Mouse (Mus musculus) right cerebral cortex, postnatal 36 days (tissue): ENCODE results near the gene Nkapl.
A peak's percentile ranks its signal among the peaks of the same experiment; 100 is the strongest.
"Not testable (repeated sequence)": the region's sequence is repeated elsewhere in the genome, so short reads cannot be mapped to it uniquely, and the experiment has no call there.

Source experiments
- DNase-seq, 2 experiments: peaks; one replicate each; pipeline ENCODE4 v3.0.0; 2022; ENCODE audit warnings: low spot score in 2 of 2, mixed read lengths in 1 of 2

The Nkapl gene

DNA sequence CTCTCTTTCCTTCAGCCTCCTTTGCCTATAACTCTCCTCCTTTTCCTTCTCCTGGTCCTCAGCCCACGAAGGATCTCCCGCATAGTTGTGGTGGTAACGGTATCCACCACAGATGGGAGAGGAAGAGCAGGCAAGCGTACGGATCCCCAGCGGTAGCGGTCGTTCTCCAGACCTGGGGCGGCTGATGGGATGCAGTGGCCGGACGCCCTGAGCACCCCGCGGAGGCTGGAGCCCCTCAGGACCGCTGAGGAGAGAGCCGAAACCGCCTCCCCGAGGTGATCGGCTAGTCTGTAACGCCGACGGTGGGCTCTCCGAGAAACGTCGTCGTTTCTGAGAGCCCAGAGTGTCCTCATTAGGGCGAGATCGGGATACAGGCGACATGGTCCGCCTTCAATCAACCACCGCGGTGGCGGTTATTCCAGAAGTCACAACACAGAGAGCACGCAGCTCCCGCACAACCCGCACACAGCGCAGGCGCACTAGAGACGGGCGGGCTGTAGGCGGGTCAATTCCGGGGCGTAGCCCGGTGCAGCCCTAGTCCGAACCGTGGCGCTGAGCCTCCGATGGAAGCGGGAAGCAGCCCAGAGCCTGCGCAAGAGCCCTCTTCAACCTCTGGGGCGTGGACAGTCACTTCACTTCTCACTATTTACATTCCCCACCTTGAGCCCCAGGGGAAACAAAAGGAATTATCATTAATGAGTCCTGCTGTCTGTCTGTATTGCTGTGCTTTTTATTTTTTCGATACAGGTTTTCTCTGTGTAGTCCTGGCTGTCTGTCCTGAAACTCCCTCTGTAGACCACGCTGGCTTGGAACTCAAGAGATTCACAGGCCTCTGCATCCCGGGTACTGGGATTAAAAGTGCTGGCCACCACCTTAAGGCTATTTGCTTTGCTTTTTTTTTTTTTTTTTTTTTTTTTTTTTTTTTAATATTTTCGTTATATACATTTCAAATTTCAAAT is at the start of gene Nkapl:
Nkapl (minus strand) TSS at position 449 of the 959 bp plus-strand sequence.
- peak; percentile 65 to 73 for DNase-seq

DNA sequence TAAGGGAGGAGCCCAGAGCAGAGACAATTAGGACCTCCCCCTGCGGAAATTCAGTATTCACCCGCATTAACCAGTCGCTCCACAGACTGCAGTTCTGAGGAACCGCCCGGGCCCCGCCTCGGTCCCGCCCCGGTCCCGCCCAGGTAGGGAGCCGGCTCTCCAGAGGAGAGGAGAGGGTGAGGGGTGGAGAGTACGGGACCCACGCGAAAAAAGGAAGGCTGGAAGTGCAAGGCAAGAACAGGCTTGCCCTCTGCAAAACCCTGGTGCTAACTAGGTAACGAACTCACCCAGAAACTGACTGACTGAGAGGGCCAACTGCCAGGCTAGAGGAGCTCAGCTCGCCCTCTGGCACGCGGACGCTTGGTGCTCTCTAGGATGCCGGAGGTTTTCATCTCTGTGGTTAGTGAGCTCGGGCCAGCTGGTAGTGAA is 37.9 kb upstream of the Nkapl start:
- DNase-seq: peak; percentile 63 to 65

DNA sequence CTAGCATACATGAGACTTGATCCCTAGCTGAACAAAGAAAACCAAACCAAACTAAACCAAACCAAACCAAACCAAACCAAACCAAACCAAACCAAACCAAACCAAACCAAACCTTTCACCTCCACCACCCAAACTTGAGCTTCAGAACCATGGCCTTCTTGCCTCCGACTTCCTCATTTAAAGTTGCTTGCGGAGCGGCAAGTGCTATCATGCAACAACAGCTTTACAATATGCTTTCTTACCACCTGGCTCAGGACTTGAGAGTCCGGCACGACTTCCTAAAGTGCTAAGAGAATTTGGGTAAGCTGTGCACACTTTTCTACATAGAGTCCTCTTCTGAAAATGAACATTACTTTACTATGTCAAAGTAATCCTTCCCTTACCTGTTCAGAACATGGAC is 34.0 kb upstream of the Nkapl start:
- no peak for DNase-seq

DNA sequence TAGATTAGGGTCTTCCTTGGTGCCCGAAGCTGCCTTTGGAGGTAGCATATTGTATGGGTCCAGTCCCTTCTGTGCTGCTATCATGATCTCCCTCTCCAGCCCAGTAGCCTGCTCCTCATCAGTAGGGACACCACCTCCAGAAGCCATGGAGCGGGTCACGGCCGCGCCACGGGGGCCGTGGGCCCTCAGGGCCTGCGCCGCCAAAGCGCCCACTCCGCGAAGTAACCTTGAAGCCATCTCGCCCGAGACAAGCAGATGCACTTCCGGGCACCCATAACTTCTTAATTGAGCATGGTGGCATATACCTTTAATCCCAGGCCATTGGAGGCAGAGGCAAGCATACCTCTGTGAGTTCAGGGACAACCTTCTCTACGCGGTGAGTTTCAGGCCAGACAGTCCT is 32.9 kb upstream of the Nkapl start, which contains the start of gene Gm11273:
Gm11273 (minus strand) TSS at position 237 of the 400 bp plus-strand sequence.
- not testable (repeated sequence) for DNase-seq

DNA sequence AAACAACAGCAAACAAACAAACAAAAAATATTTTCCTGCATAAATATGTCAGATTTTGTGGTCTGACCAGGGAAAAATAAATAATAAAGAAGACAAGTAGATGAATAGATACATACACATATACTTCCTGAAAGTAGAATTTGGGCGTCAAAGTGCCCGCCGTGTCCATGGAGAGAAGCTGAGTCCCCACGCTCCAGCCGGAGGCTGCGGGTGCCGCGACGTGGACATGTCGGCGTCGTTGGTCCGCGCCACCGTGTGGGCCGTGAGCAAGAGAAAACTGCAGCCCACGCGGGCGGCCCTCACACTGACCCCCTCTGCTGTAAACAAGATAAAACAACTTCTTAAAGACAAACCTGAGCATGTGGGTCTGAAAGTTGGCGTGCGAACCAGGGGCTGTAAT is 26.8 kb upstream of the Nkapl start, which contains the start of gene AK157302:
AK157302 (plus strand) TSS at position 144 of the 400 bp plus-strand sequence.
- no peak for DNase-seq

DNA sequence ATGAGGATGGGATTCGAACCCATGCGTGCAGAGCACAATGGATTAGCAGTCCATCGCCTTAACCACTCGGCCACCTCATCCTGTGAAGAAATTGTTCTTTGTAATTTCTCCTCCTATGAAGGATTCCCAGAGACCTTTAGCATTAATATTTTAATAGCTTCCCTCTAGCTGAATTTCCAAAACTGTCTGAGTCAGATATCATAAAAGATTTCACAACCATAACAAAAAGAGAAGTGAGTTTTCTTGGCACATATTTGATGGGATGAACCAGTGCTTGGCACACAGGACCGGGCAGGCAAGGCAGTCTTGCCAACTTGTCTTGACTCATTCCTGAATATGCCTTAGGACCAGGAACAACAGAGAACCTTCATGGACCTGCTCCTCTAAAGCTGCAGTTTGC is 24.5 kb upstream of the Nkapl start:
- DNase-seq: no peak

DNA sequence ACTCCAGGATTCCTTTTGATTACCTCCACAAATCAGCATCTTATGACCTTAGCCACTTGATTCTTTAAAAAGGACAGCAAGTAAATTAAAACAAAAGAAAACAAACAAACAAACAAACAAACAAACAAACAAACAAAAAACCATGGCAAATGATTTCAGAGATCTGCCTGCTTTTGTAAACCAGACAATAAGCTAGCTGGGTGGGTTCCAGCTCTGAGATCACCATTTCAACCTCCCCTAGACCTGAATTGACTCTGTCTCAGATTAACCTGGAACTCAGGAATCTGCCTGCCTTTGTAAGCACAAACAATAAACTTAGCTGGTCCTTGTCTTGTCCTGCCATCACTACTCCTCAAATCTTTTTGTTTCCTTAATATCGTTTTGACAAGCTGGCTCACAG is 18.6 kb upstream of the Nkapl start:
- DNase-seq: no peak

DNA sequence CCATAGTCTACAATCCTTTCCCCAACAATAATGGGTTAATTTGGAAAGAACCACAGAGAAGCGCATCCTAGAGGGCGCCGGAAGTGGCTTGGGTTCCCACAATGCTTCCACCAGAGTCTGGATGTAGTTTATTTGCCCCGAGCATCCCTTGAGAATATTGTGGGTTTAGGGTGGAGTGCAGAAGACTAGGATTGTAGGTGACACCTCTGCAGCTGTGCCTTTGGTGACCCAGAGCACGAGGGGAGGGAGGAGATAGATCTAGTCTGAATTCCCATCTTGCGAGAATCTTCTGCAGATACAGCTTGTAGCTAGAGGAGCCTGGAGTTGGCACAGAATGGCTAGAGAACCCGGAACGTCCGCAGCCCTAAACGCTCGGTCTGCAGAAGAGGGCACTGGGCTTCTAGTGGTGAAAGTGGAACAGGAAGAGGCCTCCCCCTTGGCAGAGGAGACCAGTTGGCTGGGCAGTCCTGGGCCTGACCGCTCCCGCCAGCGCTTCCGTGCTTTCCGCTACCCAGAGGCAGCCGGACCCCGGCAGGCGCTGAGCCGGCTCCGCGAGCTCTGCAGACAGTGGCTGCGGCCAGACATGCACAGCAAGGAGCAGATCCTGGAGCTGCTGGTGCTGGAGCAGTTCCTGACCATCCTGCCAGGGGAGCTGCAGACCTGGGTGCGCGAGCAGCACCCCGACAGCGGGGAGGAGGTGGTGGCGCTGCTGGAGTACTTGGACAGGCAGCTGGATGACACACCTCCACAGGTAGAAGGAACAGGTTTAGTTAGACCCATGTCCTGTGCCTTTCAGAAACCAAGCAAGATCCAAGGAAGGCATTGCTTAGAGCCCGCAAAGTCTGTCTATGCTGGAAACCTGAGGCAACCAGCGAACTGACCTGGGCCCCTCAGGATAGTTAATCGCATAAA is 10.7 kb upstream of the Nkapl start, which contains the start of the genes Zkscan4 and Gm10065:
Zkscan4 (plus strand) TSS at position 149 of the 912 bp plus-strand sequence.
Gm10065 (minus strand) TSS at position 683 of the 912 bp plus-strand sequence.
- peak; percentile 68 to 75 for DNase-seq

DNA sequence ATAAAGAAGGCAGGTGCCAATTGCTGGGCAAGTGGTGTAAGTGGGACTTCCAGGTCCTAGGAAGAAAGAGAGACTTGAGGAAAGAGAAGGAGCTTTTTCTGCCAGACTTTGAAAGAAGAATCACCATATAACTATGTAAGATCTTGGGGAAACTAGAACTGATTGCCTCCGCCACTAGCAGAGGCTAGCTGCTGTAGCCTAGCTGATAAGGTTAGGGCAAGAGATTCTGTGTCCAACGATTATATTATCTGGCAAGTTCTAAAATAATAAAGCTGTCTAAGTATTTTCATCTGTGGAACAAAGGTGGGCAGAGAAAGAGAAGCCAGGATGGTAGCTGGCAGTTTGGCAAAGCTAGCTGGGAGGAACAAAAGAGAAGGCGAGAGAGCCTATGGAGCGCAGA is 4.1 kb upstream of the Nkapl start:
- DNase-seq: no peak

DNA sequence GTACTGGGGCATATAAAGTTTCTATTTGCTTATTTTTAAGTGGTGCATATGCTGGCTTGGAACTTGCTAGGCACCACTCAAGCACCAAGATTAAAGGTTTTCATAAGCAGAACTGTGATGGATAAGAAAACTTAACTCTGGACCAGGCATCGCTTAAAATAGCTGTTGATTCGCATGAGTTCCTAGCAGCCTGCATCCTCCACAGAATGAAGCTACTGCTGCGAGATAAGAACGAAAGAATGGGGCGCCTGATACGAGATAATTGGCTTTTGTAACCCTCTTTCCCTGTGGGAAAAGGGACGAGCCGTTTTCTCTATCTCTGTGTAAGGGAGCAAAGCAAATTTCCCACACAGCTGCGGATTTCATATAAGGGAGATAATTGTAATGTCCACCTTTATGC is 788 bp upstream of the Nkapl start:
- DNase-seq: no peak

DNA sequence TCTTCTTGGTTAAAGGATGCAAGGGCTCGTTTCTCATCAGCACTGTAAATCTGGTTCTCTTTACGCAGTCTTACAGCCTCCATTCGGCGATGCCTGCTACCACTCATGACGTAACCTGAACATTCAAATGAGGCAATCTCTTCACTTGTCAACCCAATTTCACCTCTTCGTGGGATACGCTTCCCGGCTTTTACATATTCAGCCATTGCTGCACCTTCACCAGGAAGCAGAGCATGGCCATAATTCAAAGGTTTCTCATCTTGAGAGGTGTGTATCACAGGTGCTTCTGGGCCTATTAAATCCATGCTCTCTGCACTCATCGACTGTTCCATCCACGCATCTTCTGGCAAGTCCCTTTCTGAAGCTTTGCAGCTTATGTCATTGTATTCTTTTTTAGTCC is 973 bp downstream of the Nkapl start:
- no peak for DNase-seq

DNA sequence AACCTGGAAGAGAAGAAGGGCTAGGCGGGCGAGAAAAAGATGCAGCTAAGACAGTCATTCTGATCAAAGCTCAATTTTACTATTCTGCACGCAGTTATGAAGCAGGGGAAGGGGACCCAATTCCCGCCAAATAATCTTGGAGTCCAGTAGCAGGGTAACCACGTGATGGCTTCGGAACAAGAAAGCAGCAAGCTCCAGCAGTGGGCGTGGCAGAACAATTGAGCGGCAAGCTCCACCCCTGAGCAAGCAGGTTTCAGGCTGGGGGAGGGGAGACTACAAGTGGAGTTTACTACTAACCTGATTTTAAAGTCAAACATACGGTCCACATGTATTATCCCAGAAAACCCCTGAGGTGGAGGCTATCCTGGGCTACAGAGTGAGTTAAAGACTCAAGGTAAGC is 5.8 kb downstream of the Nkapl start:
- DNase-seq: not testable (repeated sequence)

DNA sequence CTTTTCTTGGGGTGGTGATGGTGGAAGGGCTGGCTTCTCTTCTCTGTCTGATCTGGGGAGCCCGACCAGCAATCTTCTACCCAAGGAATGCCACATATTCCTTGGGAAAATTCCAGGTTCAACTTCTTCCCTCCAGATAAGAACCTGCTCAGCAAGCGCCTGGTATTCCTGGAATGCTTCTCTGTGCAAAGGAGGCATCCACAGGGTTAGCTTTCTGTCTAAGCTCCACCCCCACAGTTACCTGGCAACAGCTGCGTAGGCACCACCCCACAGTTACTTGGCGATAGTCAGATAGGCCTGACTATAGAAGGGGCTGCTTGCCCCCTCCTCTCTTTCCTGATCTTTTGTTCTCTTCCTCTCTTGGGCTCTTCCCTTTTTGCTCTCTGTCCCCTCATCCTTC is 12.0 kb downstream of the Nkapl start:
- no peak for DNase-seq

DNA sequence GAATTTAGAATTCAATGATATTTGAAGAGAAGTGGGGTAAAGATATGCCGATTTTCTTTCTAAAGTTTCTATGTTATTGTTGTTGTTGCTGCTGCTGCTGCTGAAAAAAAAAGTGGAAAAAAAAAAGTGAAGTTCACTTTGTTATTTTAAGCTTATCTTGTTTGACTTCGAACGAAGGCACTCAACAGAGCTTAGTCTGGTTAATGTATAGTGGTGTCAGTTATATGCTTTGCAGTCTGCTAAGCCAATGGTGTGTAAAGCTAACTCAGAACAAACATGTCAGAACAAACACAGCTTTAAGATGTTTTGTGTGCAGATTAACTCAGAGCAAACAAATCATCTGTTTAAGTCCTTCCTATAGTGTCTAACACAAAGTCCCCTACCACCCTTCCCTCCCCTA is 14.2 kb downstream of the Nkapl start:
- no peak for DNase-seq

DNA sequence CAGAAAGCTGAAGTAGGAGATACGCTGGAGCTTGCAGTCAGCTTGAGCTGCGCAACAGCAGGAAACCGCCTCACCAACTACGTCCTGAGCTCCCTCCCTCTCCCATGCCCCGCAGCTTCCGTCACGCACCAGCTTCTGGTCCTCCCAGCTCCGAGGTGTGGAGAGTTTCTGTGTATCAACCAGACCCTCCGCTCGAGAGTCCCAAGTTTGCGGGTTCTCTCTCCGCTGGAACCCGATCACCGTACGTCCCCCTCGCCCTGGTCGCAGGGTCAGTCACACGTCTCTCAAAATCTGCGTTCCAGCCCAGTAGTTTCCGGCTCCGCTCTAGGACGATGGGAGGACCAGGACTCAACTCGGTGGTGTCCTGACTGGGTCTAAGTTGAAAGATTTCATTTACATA is 14.9 kb downstream of the Nkapl start, which contains the start of gene Zscan26:
Zscan26 (minus strand) TSS at position 282 of the 400 bp plus-strand sequence.
- peak; percentile 78 to 81 for DNase-seq

DNA sequence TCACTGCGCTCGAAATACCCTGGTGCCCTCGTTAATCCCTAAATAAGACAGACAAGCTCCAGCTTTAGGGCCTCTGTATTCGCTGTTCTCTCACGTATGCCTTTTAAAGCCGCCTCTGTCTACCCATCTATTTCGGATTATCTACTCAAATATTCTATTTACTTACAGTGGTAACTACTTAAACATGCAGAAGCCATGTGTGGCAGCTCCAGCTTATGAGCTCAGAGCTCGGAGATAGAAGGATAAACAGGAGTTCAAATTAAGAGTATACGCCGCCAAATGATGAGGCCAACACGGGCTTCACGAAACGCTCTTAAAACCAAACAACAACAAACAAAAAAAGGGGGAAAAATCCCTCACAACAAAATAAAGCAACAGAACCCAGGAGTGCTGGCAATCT is 15.3 kb downstream of the Nkapl start:
- DNase-seq: no peak

DNA sequence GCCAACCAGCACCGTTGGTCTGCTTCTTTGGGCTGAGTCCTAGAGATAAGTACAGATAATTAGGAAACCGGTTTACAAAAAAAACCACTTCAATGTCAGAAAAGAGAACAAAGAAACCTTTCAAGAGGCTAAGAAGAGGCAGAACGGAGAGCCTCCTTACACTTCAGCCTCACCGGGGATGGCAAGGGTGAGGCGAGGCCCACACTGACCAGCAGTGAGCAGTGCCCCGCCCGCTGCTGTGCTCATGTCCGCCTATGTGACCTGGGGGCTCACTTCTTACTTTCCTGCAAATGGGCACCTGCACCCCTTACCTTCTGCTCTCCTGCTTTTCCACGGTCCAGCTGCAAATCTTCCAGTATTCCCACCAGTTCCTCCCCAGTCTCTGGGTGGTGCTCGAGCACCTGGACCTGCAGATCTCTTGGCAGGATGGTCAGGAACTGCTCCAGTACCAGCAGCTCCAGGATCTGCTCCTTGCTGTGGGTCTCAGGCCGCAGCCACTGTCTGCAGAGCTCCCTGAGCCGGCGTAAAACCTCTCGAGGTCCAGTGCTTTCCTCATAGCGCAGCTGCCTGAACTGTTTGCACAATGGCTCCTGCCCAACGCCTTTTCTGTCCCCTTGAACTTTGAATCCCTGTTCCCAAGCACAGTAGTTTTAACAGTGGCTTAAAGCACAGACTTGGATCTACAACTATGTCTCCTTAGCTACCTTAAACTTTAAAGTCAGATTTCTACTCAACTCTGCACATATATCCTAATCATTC is 20.3 kb downstream of the Nkapl start:
- no peak for DNase-seq

DNA sequence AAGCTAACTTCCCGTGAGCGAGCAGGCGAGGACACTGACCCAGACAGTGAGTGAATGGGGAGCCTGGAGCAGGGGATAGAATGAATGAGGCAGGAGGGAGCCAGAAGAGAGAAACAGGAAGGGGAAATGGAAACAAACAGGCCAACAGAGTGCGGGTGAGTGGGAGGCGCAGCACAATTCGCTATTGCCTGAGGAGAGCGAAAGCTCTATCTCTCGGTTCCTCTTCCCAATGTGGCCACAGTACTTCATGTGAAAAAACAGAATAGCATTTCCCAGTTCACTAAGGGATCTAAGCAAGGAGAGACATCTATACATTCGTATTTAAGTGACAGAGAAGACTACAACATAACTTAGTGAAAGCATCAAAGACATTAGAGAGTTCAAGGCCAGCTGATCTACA is 21.5 kb downstream of the Nkapl start:
- no peak for DNase-seq

DNA sequence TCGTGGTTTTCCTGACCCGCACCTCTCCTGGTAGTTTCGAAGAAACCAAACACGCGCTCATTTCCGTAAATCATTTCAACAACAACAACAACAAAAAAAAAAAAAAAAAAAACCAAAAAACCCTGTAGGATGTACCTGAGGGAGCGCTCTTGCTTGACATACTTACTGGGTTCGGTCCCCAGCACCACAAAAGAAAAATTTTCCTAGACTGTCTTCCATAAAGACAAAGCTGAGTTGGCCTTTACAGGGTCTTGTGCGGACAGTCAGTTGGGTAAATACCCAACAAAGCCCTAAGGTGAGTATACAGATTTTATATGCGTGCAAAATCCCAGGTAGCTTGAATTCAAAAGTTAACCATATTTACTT is 27.1 kb downstream of the Nkapl start:
- no peak for DNase-seq

DNA sequence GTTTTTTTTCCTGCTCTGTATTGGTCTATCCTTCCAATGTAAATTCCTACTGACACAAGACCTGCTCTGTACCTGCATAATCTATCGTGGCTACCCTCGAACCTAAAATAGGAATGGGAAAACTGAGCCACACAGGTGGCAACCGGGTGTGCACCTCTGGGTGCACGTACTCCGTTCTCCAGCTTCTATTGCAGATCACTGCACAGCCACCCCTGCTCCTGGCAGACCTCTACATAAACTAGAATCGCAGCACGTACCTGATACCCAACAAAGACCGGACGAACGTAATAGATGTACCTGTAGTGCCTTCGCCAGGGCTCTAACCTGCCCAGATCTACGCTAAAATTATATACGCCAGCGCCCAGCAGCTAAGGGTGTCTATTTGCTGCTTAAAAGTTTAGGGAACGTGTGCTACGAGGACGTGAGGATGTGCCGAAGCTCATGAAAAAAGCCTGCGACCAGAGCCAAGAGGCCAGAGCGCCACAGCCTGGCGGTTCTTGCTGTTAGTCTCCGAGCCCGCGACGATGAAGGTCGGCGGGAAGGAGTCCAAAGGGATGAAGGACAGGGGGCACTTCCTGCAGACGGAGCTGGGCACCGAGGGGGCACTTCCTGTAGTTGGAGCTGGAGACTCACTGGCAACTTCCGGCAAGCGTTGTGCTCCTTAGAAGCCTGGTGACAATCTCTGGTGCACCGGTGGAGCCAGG is 27.7 kb downstream of the Nkapl start, which contains the start of gene Pgbd1:
Pgbd1 (minus strand) TSS at position 556 of the 704 bp plus-strand sequence.
- DNase-seq: peak; percentile 56 to 68
